Mouse (Mus musculus): ENCODE results near the gene Osbpl8.

- TF ChIP-seq POLR2A (IDR thresholded peaks at IDR 0.05; ENCODE audit: extremely low read depth, insufficient read depth, low read length) (no peak), CTCF (IDR thresholded peaks at IDR 0.05; ENCODE audit: extremely low read depth, insufficient read depth, low read length) (no peak)
These were observed 8.0 kb upstream of the Osbpl8 start for GRCm38 (mm10) chr10:111156394-111157190.

All from cortical plate, adult 2 months (tissue).